12 mouse cellular contexts compared by ENCODE assay signal in genomic region chr3:105099526-105100269, GRCm38 (mm10). TPM values are rescaled to one million over a fixed set of nuclear protein-coding genes. Genes with fewer than 3 reads are reported as not detected.
DNase-seq lines count a peak whose midpoint lies in the region; ATAC-seq and TF ChIP-seq lines count a peak whose summit lies in the region.
"Had no signal": no experiment of that assay in that cellular context is flagged by ENCODE, and none has a peak within 500 bp of the region (broad histone marks: within the 10 kb centered on the region; RNA-seq: fewer than 3 reads in every experiment).

No protein-coding gene starts in this region.

- H3K27ac ChIP-seq in heart, embryonic 12.5 days (ENCODE audit: poor library complexity, severe bottlenecking): peak overlapping the region; percentile 57
- H3K27ac ChIP-seq in lung, postnatal 0 days (ENCODE audit: low read length): no peak overlapping the region
- H3K27ac ChIP-seq in midbrain, embryonic 13.5 days: peak overlapping the region; percentile 42
- H3K27ac ChIP-seq: layer of hippocampus, adult 2 months had no signal

- no peak for DNase-seq in heart, adult 9 months (ENCODE audit: low spot score in 2 of 2)
- peak; percentile 10 for DNase-seq in lung, postnatal 0 days (ENCODE audit: low spot score)
- no peak for DNase-seq in lung, postnatal 4 days
- DNase-seq in embryo, embryonic 10 days (ENCODE audit: low spot score): peak; percentile 44
- DNase-seq in liver: no peak
- DNase-seq in lung, postnatal 14 days: no peak
- DNase-seq: gastrocnemius, postnatal 36 days had no signal

- TF ChIP-seq CTCF in lung, postnatal 0 days (IDR thresholded peaks at IDR 0.05): no peak

- no peaks in the 10 kb centered on the region for H3K27me3 ChIP-seq in heart, embryonic 12.5 days (replicated peaks)
- no peaks in the 10 kb centered on the region for H3K27me3 ChIP-seq in lung, postnatal 0 days (replicated peaks; ENCODE audit: insufficient read depth, low read length)
- no peaks in the 10 kb centered on the region for H3K27me3 ChIP-seq in midbrain, embryonic 13.5 days

- peak overlapping the region; percentile 31; the same call in 1 of the 2 replicates for H3K9ac ChIP-seq in heart, embryonic 12.5 days
- H3K9ac ChIP-seq in lung, postnatal 0 days (replicated peaks; ENCODE audit: low read depth): no peak overlapping the region
- H3K9ac ChIP-seq in midbrain, embryonic 13.5 days (replicated peaks): no peak overlapping the region

- H3K4me2 ChIP-seq in heart, embryonic 12.5 days: no peak overlapping the region
- no peak overlapping the region for H3K4me2 ChIP-seq in lung, postnatal 0 days (replicated peaks; ENCODE audit: low read depth, low read length)
- no peak overlapping the region for H3K4me2 ChIP-seq in midbrain, embryonic 13.5 days (replicated peaks)

- no peaks in the 10 kb centered on the region for H3K36me3 ChIP-seq in heart, embryonic 12.5 days
- no peaks in the 10 kb centered on the region for H3K36me3 ChIP-seq in lung, postnatal 0 days (ENCODE audit: insufficient read depth, low read length)
- no peaks in the 10 kb centered on the region for H3K36me3 ChIP-seq in midbrain, embryonic 13.5 days

- H3K4me3 ChIP-seq in heart, embryonic 12.5 days: no peak overlapping the region
- H3K4me3 ChIP-seq in lung, postnatal 0 days (ENCODE audit: low read depth, low read length): no peak overlapping the region
- H3K4me3 ChIP-seq in midbrain, embryonic 13.5 days (replicated peaks): no peak overlapping the region
- H3K4me3 ChIP-seq: layer of hippocampus, adult 2 months had no signal

- WGBS in heart, embryonic 12.5 days: 24% methylated on average over 15 of the region's 15 CpGs
- 30% methylated on average over 15 of the region's 15 CpGs for WGBS in lung, postnatal 0 days
- 12% methylated on average over 15 of the region's 15 CpGs for WGBS in midbrain, embryonic 13.5 days

- ATAC-seq in heart, embryonic 12.5 days (ENCODE audit: insufficient number of reproducible peaks, low FRiP score): no peak
- peak; percentile 35; the same call in 1 of the 2 replicates for ATAC-seq in lung, postnatal 0 days
- no peak for ATAC-seq in midbrain, embryonic 13.5 days

- TF ChIP-seq EP300 in lung, postnatal 0 days (IDR thresholded peaks at IDR 0.05): no peak

- no peaks in the 10 kb centered on the region for H3K9me3 ChIP-seq in heart, embryonic 12.5 days (replicated peaks)
- H3K9me3 ChIP-seq in lung, postnatal 0 days (ENCODE audit: low read length): no peaks in the 10 kb centered on the region
- no peaks in the 10 kb centered on the region for H3K9me3 ChIP-seq in midbrain, embryonic 13.5 days

- peaks cover 16% of the 10 kb centered on the region for H3K4me1 ChIP-seq in heart, embryonic 12.5 days (replicated peaks)
- H3K4me1 ChIP-seq in lung, postnatal 0 days (ENCODE audit: insufficient read depth, low read depth, low read length): no peaks in the 10 kb centered on the region
- peaks cover 10% of the 10 kb centered on the region for H3K4me1 ChIP-seq in midbrain, embryonic 13.5 days (replicated peaks)

RNA-seq across cellular contexts. Expression of gene 4930564D02Rik, which starts 33.1 kb away (rescaled TPM):
- polyA plus RNA-seq in heart, embryonic 12.5 days (2016; fragmentation: Nextera tagmentation; extraction: Ambion mirVana): not detected in 2 replicates
- polyA plus RNA-seq in lung, postnatal 0 days (2015; fragmentation: Nextera tagmentation; extraction: Ambion mirVana): not detected in 2 replicates
- polyA plus RNA-seq in midbrain, embryonic 13.5 days (2015; fragmentation: Nextera tagmentation; extraction: Ambion mirVana): not detected in 2 replicates
- polyA plus RNA-seq: embryonic facial prominence, embryonic 11.5 days; limb, embryonic 14.5 days had no signal

RNA-seq across cellular contexts. Expression of gene Cttnbp2nl, which starts 46.8 kb away (rescaled TPM):
- 40.1 and 43.3 TPM in 2 replicates for polyA plus RNA-seq in heart, embryonic 12.5 days (2016; fragmentation: Nextera tagmentation; extraction: Ambion mirVana)
- polyA plus RNA-seq in lung, postnatal 0 days (2015; fragmentation: Nextera tagmentation; extraction: Ambion mirVana): 70.4 and 82.1 TPM in 2 replicates
- polyA plus RNA-seq in midbrain, embryonic 13.5 days (2015; fragmentation: Nextera tagmentation; extraction: Ambion mirVana): 63.6 and 66.7 TPM in 2 replicates

Comparison
In these comparisons a context has a peak if more than half of its experiments do, and no peak if none do; other contexts are left out.
1. DNase-seq: peak in lung, postnatal 0 days (single experiment) and embryo, embryonic 10 days (single experiment); none in heart, adult 9 months (0 of 2), lung, postnatal 4 days (0 of 2), liver (single experiment) and lung, postnatal 14 days (single experiment).